Mouse (Mus musculus) myocyte (in vitro differentiated cells): ENCODE measurements at regions not wholly inside any gene's neighbourhood (a gene's known extent, or its start where the extent isn't known, plus 50 kb on each side); places are given as distances from the start of the nearest gene placed in this dataset.

Experiments
- H3K27me3 ChIP-seq: one replicate; pipeline ENCODE4 v1.6.1; 2011; ENCODE audit not compliant: control insufficient read depth, insufficient read depth, insufficient read length
- H3K36me3 ChIP-seq: one replicate; pipeline ENCODE4 v1.6.1; 2011; ENCODE audit not compliant: control insufficient read depth, insufficient read depth
- H3K4me2 ChIP-seq: one replicate; pipeline ENCODE4 v1.6.1; 2011; ENCODE audit warnings: low read depth, control low read depth
- H3K4me3 ChIP-seq: one replicate; pipeline ENCODE4 v1.5.1; 2011; ENCODE audit warnings: mild to moderate bottlenecking, control low read depth, moderate library complexity
- H3K79me2 ChIP-seq: one replicate; pipeline ENCODE4 v1.6.1; 2011; ENCODE audit not compliant: control insufficient read depth, insufficient read depth
- H3ac ChIP-seq: one replicate; pipeline ENCODE4 v1.6.1; 2011; ENCODE audit not compliant: control insufficient read depth, insufficient read length
- CEBPB ChIP-seq: IDR thresholded peaks from 2 replicates; pipeline ENCODE4 v1.6.1; 2011; ENCODE audit warnings: mild to moderate bottlenecking, moderate library complexity; ENCODE audit not compliant: poor library complexity, insufficient read depth, severe bottlenecking
- E2F4 ChIP-seq: IDR thresholded peaks from one replicate; pipeline ENCODE4 v1.6.1; 2011; ENCODE audit warnings: mild to moderate bottlenecking, control low read depth, moderate library complexity; ENCODE audit not compliant: insufficient read depth
- MAX ChIP-seq: IDR thresholded peaks from one replicate; pipeline ENCODE4 v1.6.1; 2011; ENCODE audit warnings: low read depth, mild to moderate bottlenecking, control low read depth
- MYOD1 ChIP-seq, 3 experiments: IDR thresholded peaks; one replicate each; pipeline ENCODE4 v1.6.1; 2011; ENCODE audit warnings: control low read depth in 2 of 3, low read depth in 2 of 3, mild to moderate bottlenecking in 2 of 3, moderate library complexity in 1 of 3; ENCODE audit not compliant: insufficient read length in 2 of 3, control insufficient read depth in 1 of 3
- MYOG ChIP-seq, 3 experiments: IDR thresholded peaks; one replicate each; pipeline ENCODE4 v1.6.1; 2011; ENCODE audit warnings: control low read depth in 2 of 3, low read depth in 2 of 3, mild to moderate bottlenecking in 2 of 3; ENCODE audit not compliant: insufficient read length in 2 of 3, control insufficient read depth in 1 of 3, insufficient read depth in 1 of 3
- POLR2A ChIP-seq: IDR thresholded peaks from one replicate; pipeline ENCODE4 v1.6.1; 2011; ENCODE audit warnings: low read depth, mild to moderate bottlenecking, control low read depth, moderate library complexity; ENCODE audit not compliant: insufficient read length
- POLR2AphosphoS2 ChIP-seq: IDR thresholded peaks from one replicate; pipeline ENCODE4 v1.6.1; 2011; ENCODE audit warnings: low read depth, control low read depth; ENCODE audit not compliant: insufficient read length
- REST ChIP-seq: IDR thresholded peaks from one replicate; pipeline ENCODE4 v1.6.1; 2011; ENCODE audit warnings: mild to moderate bottlenecking, control low read depth, moderate library complexity; ENCODE audit not compliant: insufficient read depth, insufficient read length
- SRF ChIP-seq: IDR thresholded peaks from one replicate; pipeline ENCODE4 v1.6.1; 2011; ENCODE audit warnings: low read depth; ENCODE audit not compliant: control insufficient read depth, insufficient read length
- TCF12 ChIP-seq: IDR thresholded peaks from one replicate; pipeline ENCODE4 v1.6.1; 2011; ENCODE audit warnings: mild to moderate bottlenecking, control low read depth; ENCODE audit not compliant: poor library complexity, insufficient read depth, severe bottlenecking
- TCF3 ChIP-seq: IDR thresholded peaks from one replicate; pipeline ENCODE4 v1.6.1; 2011; ENCODE audit warnings: low read depth, control low read depth; ENCODE audit not compliant: insufficient read length
- USF1 ChIP-seq: IDR thresholded peaks from one replicate; pipeline ENCODE4 v1.6.1; 2011; ENCODE audit warnings: low read depth, mild to moderate bottlenecking, control low read depth, moderate library complexity

DNA sequence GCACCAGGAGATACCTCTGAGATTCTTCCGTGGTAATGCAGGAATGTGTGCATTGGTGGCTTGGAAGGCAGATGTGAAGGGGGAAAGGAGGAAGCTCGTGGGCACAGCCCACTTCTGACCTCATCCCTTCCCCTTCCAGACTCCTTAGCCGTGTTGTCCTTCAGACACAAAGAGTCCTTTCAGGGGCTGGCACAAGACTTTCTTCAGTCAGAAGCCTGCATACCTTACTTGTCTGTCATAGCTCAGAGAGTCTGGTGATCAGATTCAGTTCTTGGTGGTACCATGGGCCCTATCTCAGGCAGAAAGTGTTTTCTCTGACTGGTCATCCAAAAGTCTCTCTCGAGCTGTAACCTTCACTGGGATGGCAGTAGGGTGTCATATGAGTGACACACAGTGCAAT, 84.8 kb upstream of the Sox2 start:
- H3K4me2 ChIP-seq = no peak overlapping the region
- no peaks in the 10 kb centered on the region for H3K36me3 ChIP-seq
- no peak overlapping the region for H3ac ChIP-seq
- H3K4me3 ChIP-seq = no peak overlapping the region
- TF ChIP-seq POLR2A (no peak), MYOD1 (IDR thresholded peaks at IDR 0.05; ENCODE audit: control insufficient read depth in 1 of 3, insufficient read length in 2 of 3, low read depth in 2 of 3) (no peak), CEBPB (no peak), USF1 (no peak), E2F4 (no peak), SRF (no peak), TCF3 (no peak), MYOG (IDR thresholded peaks at IDR 0.05; ENCODE audit: control insufficient read depth in 1 of 3, insufficient read depth in 1 of 3, insufficient read length in 2 of 3, low read depth in 2 of 3) (no peak), MAX (no peak), TCF12 (no peak), POLR2AphosphoS2 (no peak), REST (no peak)
- H3K27me3 ChIP-seq = no peaks in the 10 kb centered on the region
- H3K79me2 ChIP-seq = no peaks in the 10 kb centered on the region

DNA sequence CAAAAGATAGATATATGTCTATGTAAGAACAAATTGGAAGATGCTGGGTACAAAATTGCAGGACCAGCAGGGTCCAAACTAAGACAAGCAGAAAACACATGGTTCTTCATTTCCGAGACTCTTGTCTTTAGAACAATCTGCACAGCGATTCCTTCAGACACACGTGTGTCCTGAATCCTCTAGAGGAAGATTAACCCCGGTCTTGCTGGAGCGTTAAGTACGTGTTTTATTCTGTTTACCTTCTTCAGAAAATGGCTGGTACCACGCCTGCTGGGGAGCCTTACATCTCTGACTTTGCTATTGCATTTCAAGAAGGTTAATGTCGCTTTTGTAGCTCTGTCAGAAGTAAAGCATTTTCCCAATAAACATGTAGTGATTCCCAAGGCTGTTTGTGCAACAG, 87.3 kb upstream of the Sox2 start:
- Histone ChIP-seq H3ac (no peak overlapping the region), H3K36me3 (no peaks in the 10 kb centered on the region), H3K4me2 (no peak overlapping the region), H3K79me2 (no peaks in the 10 kb centered on the region), H3K27me3 (no peaks in the 10 kb centered on the region), H3K4me3 (no peak overlapping the region)
- no peak for TF ChIP-seq SRF
- no peak for TF ChIP-seq TCF12
- TF ChIP-seq REST = no peak

DNA sequence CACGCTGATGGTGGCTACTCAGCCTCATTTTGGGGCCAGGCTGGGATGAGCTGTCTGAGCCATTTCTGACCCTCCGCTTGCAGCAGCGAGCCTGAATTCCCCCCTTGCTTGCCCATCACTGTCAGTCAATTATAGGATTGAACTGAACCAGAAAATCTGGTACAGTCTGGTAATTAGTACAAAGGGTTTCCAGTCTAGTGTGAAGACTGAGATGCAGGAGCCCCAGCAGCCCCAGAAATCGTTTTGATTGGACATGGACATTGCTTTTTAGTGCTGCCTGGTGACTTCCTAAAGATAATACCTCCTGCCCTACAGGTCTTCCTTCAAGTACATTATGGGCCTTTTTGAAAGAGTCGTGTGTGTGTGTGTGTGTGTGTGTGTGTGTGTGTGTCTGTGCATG, 88.5 kb upstream of the Sox2 start:
- no peak overlapping the region for H3ac ChIP-seq
- no peak for TF ChIP-seq POLR2A
- no peak for TF ChIP-seq TCF12
- no peak for TF ChIP-seq REST
- no peak overlapping the region for H3K4me2 ChIP-seq
- no peak overlapping the region for H3K4me3 ChIP-seq
- no peaks in the 10 kb centered on the region for H3K36me3 ChIP-seq
- H3K79me2 ChIP-seq = no peaks in the 10 kb centered on the region
- no peaks in the 10 kb centered on the region for H3K27me3 ChIP-seq

- H3K27me3 ChIP-seq = no peaks in the 10 kb centered on the region
- H3K4me2 ChIP-seq = no peak overlapping the region
- TF ChIP-seq REST (no peak), MAX (no peak), POLR2A (no peak), TCF12 (no peak), MYOG (IDR thresholded peaks at IDR 0.05; ENCODE audit: control insufficient read depth in 1 of 3, insufficient read depth in 1 of 3, insufficient read length in 2 of 3, low read depth in 2 of 3) (no peak), USF1 (no peak), E2F4 (no peak), CEBPB (no peak), POLR2AphosphoS2 (no peak), TCF3 (no peak), MYOD1 (IDR thresholded peaks at IDR 0.05; ENCODE audit: control insufficient read depth in 1 of 3, insufficient read length in 2 of 3, low read depth in 2 of 3) (no peak), SRF (no peak)
- no peaks in the 10 kb centered on the region for H3K36me3 ChIP-seq
- no peak overlapping the region for H3ac ChIP-seq
- H3K4me3 ChIP-seq = no peak overlapping the region
- H3K79me2 ChIP-seq = no peaks in the 10 kb centered on the region
These were observed 90.1 kb upstream of the Sox2 start for GRCm38 (mm10) chr3:34559841-34560703.

DNA sequence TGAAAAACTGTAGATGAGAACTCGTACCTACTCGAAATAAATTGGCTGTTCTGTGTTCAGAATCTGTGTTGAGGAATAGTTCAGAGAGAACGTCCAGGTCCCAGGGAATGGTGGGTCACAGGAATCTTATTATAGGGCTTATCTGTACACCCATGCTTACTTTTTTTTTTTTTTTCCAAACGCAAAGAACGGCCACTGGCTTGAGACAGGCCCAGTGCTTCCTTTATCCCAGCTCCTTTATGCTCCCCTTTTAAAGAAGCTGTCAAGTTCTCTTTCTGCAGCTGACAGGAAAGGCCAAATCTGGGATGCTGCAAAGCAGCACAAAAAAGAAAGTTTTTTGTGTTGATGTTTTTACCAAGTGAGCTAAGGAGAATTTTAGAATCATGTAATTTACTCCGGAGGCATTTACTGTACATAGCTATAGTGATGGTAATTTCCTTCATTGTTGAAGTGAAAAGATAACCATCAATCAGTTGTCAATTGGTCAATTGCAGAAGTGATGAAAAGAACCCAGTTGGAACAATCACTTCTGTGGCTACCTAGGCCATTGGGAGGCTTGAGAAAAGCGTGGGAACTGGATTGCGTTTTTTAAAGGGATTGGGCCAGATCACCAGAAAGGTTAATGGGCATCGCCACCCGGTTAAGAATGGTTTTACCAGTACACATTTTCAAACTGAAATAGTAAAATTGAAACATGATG, 91.2 kb upstream of the Sox2 start:
- H3K4me3 ChIP-seq = no peak overlapping the region
- TF ChIP-seq TCF3 (no peak), SRF (no peak), REST (no peak), MYOG (IDR thresholded peaks at IDR 0.05; ENCODE audit: control insufficient read depth in 1 of 3, insufficient read depth in 1 of 3, insufficient read length in 2 of 3, low read depth in 2 of 3) (no peak), MAX (no peak), CEBPB (no peak), POLR2A (no peak), MYOD1 (IDR thresholded peaks at IDR 0.05; ENCODE audit: control insufficient read depth in 1 of 3, insufficient read length in 2 of 3, low read depth in 2 of 3) (no peak), POLR2AphosphoS2 (no peak), TCF12 (no peak), E2F4 (no peak), USF1 (no peak)
- no peaks in the 10 kb centered on the region for H3K79me2 ChIP-seq
- no peaks in the 10 kb centered on the region for H3K27me3 ChIP-seq
- no peak overlapping the region for H3ac ChIP-seq
- H3K36me3 ChIP-seq = no peaks in the 10 kb centered on the region
- H3K4me2 ChIP-seq = no peak overlapping the region
